Mouse (Mus musculus) left cerebral cortex, adult 2 months (tissue): ENCODE data around the gene Impdh1. TPM values are rescaled to one million over a fixed set of nuclear protein-coding genes. Genes with fewer than 3 reads are reported as not detected.
"Not testable (repeated sequence)": the region's sequence is repeated elsewhere in the genome, so short reads cannot be mapped to it uniquely, and the experiment has no call there.

Experiments used
- DNase-seq, 2 experiments: peaks; one replicate each; pipeline ENCODE4 v3.0.0; 2021 to 2022; ENCODE audit warnings: low spot score in 2 of 2, mixed read lengths in 1 of 2; ENCODE audit errors: extremely low spot score in 1 of 2
- H3K27ac ChIP-seq: fragments of 200-600 bp; 2 replicates; pipeline ENCODE4 v1.8.1; 2022
- H3K4me3 ChIP-seq: fragments of 200-600 bp; 2 replicates; pipeline ENCODE4 v1.8.1; 2022
- CTCF ChIP-seq: fragments of 200-600 bp; IDR thresholded peaks from 2 replicates; pipeline ENCODE4 v1.8.1; 2022; ENCODE audit warnings: antibody characterized with exemption, mild to moderate bottlenecking, moderate library complexity
- intact Hi-C: fragments of 180-260 bp; cut with DNase I; formaldehyde crosslinking; loops from one replicate; pipeline ENCODE4 v1.15.1; 2025
- total RNA-seq, 2 experiments: library from RNA; stranded (reverse); gene quantifications; 2 replicates each; pipeline ENCODE4 v1.2.3; 2021

Gene Impdh1
- total RNA-seq, 2 experiments from 2014 or later = 57.1 to 62.7 TPM

DNA sequence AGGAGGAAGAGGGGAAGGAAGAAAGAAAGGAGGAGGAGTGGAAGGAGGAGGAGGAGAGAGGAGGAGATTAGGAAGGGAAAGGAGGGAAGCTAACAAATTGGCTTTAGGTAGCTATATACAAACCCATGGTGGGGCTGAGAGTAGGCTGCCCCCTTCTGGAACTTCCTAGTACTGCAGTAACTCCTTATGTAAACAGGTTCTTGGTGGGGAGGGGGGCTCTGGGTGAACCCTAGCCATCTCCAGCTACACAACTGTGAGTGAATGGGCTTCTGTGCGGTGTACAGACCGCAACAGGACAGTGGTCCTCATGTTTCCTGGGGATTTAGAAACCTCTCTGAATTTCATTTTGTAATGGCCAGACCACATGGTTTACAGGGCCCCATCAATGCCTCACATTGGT, 24.6 kb upstream of the Impdh1 start:
- DNase-seq = peak; percentile 16 to 35
- peak; percentile 72 for TF ChIP-seq CTCF
- no peak overlapping the region for H3K4me3 ChIP-seq
- intact Hi-C loops = loop anchor here (1.0 to 2.0 kb wide), 3 partner anchors 36 to 70 kb away; no protein-coding TSS in a partner anchor
- no peak overlapping the region for H3K27ac ChIP-seq

DNA sequence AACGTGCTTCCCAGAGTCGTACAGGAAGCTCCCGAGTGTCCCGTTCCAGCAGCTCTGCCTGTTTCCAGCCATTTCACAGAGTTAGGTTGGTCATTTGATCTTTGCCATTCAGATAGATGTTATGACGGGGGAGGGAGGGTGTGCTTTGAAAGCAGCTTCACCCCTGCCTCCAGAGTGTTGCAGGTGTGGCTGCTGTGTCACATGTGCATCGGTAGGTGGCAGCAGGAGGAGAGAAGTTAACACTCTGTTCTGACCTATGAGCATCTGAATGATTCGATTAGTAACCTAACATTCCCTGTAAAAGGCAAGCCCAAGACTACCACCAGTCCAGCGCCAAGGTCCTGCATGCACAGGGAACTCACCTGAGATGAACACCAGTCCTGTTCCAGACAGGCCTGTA, 18.1 kb upstream of the Impdh1 start:
- Histone ChIP-seq H3K27ac (no peak overlapping the region), H3K4me3 (no peak overlapping the region)
- DNase-seq = no peak
- intact Hi-C loops = no loop called here
- TF ChIP-seq CTCF = peak; percentile 47

- H3K27ac ChIP-seq = no peak overlapping the region
- no peak overlapping the region for H3K4me3 ChIP-seq
- no peak for TF ChIP-seq CTCF
- intact Hi-C loops = no loop called here
- DNase-seq = no peak
Observed at GRCm38 (mm10) chr6:29233710-29234109, 17.5 kb upstream of the Impdh1 start.

DNA sequence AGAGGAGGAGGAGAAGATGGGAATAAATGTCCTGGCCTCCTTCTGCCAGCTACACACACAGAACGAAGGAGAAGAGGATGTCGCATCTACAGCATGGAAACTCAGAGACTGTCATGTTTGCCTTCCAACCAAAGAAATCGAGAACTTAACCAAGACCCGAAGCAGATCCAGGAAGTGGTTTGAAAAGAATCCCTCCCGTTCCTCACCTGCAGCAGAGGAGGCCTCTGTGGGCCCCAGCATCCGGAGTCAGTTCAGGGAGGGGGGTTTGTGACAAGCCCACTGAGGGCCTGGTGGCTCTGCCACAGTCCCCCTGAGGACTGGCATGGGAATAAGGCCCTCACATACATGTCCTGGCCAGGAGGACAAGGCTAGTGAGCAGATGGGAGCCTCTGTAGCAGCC, 16.2 kb upstream of the Impdh1 start:
- TF ChIP-seq CTCF = no peak
- DNase-seq = no peak
- H3K27ac ChIP-seq = no peak overlapping the region
- H3K4me3 ChIP-seq = no peak overlapping the region
- intact Hi-C loops = no loop called here

DNA sequence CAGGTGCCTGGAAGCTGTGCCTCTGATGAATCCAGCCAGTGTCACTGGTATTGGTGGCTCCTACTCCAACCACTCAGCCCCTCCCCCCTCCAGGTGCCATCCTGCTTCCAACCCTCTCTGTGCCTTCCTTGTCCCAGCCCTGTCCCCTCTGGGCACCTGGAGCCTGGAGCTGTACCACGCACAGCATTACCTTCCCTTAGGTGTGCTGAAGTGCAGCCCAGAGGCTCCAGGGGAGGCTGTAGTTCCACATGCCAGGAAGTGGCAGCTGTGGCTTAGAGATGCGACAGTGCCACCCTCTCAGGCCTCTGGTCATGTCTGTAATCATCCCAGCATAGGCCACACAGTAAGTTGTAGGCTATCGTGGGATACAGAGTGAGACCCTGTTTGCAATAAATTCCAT, 15.6 kb upstream of the Impdh1 start:
- intact Hi-C loops = no loop called here
- DNase-seq = no peak
- Histone ChIP-seq H3K4me3 (no peak overlapping the region), H3K27ac (no peak overlapping the region)
- TF ChIP-seq CTCF = no peak

DNA sequence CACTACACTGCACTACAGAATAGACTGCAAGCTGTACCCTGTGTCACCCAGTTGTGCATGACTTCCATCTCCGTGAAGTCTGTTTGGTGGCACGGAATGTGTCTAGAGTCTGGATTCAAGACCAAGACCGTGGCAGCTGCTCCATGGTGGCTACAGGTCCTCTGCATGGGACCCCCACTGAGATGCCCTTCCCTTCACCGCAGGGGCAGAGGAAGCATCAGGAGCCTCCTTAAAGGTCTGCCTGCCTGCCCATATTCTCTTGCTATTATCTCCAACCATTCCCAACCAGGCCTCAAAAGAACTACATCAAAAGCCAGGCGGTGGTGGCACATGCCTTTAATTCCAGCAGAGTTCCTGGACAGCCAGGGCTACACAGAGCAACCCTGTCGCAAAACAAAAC, 14.2 kb upstream of the Impdh1 start:
- DNase-seq = no peak
- intact Hi-C loops = no loop called here
- Histone ChIP-seq H3K27ac (no peak overlapping the region), H3K4me3 (no peak overlapping the region)
- no peak for TF ChIP-seq CTCF

GRCm38 (mm10) chr6:29229265-29229913, 13.2 kb upstream of the Impdh1 start:
- intact Hi-C loops = no loop called here
- Histone ChIP-seq H3K4me3 (no peak overlapping the region), H3K27ac (no peak overlapping the region)
- TF ChIP-seq CTCF = no peak
- DNase-seq = no peak

DNA sequence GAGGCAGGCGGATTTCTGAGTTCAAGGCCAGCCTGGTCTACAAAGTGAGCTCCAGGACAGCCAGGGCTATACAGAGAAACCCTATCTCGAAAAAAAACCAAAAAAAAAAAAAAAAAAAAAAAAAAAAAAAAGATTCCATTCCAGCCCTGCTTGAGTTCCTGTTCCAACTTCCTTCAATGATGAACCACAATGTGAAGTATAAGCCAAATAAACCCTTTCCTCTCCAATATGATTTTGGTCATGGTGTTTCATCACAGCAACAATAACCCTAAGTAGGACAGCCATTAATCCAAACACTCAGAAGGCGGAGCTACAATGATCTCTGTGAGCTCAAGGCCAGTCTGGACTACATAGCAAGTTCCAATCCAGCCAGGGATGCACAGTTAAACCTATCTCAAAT, 1.6 kb upstream of the Impdh1 start:
- H3K27ac ChIP-seq, intact Hi-C loops, H3K4me3 ChIP-seq, DNase-seq: not testable (repeated sequence)

GRCm38 (mm10) chr6:29215181-29215580, 983 bp downstream of the Impdh1 start:
- Histone ChIP-seq H3K4me3 (peak overlapping the region; percentile 77), H3K27ac (peak overlapping the region; percentile 68)
- TF ChIP-seq CTCF = no peak
- no peak for DNase-seq
- intact Hi-C loops = no loop called here

DNA sequence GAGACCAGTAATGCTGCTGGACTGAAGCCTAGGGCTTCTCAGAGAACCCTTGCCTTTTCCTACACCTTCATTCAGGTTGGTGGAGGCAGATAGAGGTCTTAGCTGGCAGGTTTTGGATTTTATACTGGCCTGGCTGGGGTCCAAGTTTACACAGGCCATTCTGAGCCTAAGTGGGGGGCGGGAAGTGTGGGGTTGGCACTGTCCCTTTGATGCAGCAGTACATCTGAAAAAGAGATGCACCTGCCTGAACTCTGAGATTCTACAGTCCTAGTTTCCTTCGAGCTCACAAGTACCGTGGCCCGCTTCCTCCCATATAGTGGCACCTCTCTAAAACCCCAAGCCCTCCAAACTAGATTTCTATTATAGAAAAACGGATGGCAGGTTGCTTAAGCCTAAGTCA, 1.4 kb downstream of the Impdh1 start:
- intact Hi-C loops = no loop called here
- peak overlapping the region; percentile 77 for H3K4me3 ChIP-seq
- peak overlapping the region; percentile 68 for H3K27ac ChIP-seq
- DNase-seq = no peak
- no peak for TF ChIP-seq CTCF

DNA sequence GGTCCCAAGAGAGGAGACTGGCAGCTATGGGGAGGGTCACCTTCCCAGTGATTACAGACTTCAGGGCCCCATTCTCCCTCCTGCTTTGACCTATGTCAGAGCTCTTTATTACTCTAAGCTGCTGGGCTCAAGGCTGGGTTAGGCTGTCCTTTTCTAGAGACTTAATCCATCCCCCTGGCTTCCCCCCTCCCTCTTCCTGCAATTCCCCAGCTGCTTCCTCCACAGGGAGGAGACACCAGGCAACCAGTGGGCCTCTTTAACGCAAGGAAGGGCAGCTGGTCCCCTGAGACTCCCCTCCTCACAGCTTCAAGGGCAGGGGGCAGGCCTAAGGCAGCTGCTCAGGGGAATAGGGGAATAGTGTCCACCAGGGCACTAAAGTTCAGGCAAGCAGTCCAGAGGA, 1.9 kb downstream of the Impdh1 start:
- TF ChIP-seq CTCF = no peak; the same call in 1 of the 2 replicates
- no peak for DNase-seq
- Histone ChIP-seq H3K27ac (no peak overlapping the region; the same call in 1 of the 2 replicates), H3K4me3 (no peak overlapping the region)
- intact Hi-C loops = no loop called here

- intact Hi-C loops = loop anchor here (2.0 kb wide), 1 partner anchor 59 kb away; the partner anchor contains the start of gene Hilpda
- Histone ChIP-seq H3K27ac (no peak overlapping the region), H3K4me3 (no peak overlapping the region)
- no peak for TF ChIP-seq CTCF
- no peak for DNase-seq
Observed at GRCm38 (mm10) chr6:29213436-29213835, 2.7 kb downstream of the Impdh1 start.
